Mouse (Mus musculus) cerebral cortex, adult 2 months (tissue): ENCODE measurements around the gene Amigo2.

ENCODE experiments used
- whole genome bisulfite sequencing: fragments of 180-500 bp; shearing (Covaris S2); methylation state at CpG from one replicate; pipeline ENCODE4 v1.1.7; 2018; 5-methylcytosine and 5-hydroxymethylcytosine counted together

Amigo2 gene

GRCm38 (mm10) chr15:97246911-97247790 is at the start of gene Amigo2, which contains the start of gene Pced1b:
Amigo2 (minus strand) TSS chr15:97247287.
Pced1b (plus strand) TSS chr15:97247107.
- under 1% methylated on average over 111 of the region's 125 CpGs for WGBS

- 65% methylated on average over 21 of the region's 21 CpGs for WGBS
Observed at GRCm38 (mm10) chr15:97291291-97292050, 44.4 kb upstream of the Amigo2 start.

GRCm38 (mm10) chr15:97290351-97290750 is 43.3 kb upstream of the Amigo2 start:
- 96% methylated on average over 6 of the region's 6 CpGs for WGBS

GRCm38 (mm10) chr15:97289176-97289575 is 42.1 kb upstream of the Amigo2 start:
- 83% methylated on average over 4 of the region's 4 CpGs for WGBS

- WGBS: 74% methylated on average over 13 of the region's 13 CpGs
Observed at GRCm38 (mm10) chr15:97288690-97289089, 41.6 kb upstream of the Amigo2 start.

- WGBS: 90% methylated on average over 5 of the region's 5 CpGs
Observed at GRCm38 (mm10) chr15:97287436-97288143, 40.5 kb upstream of the Amigo2 start.

GRCm38 (mm10) chr15:97286731-97287130 is 39.6 kb upstream of the Amigo2 start:
- WGBS: 66% methylated on average over 10 of the region's 10 CpGs

- 92% methylated on average over 10 of the region's 10 CpGs for whole genome bisulfite sequencing
Observed at GRCm38 (mm10) chr15:97285665-97286212, 38.7 kb upstream of the Amigo2 start.

GRCm38 (mm10) chr15:97284201-97284600 is 37.1 kb upstream of the Amigo2 start:
- 91% methylated on average over 5 of the region's 5 CpGs for WGBS

- WGBS: 81% methylated on average over 6 of the region's 6 CpGs
Observed at GRCm38 (mm10) chr15:97282572-97282881, 35.4 kb upstream of the Amigo2 start.

- 66% methylated on average over 10 of the region's 10 CpGs for WGBS
Observed at GRCm38 (mm10) chr15:97281712-97282571, 34.9 kb upstream of the Amigo2 start.

GRCm38 (mm10) chr15:97280776-97281175 is 33.7 kb upstream of the Amigo2 start:
- 82% methylated on average over 9 of the region's 9 CpGs for WGBS

GRCm38 (mm10) chr15:97280131-97280530 is 33.0 kb upstream of the Amigo2 start:
- WGBS: 92% methylated on average over 8 of the region's 8 CpGs

- 96% methylated on average over 9 of the region's 9 CpGs for WGBS
Observed at GRCm38 (mm10) chr15:97278340-97278948, 31.4 kb upstream of the Amigo2 start.

GRCm38 (mm10) chr15:97277328-97277727 is 30.2 kb upstream of the Amigo2 start:
- WGBS: 86% methylated on average over 10 of the region's 10 CpGs

- 60% methylated on average over 20 of the region's 20 CpGs for WGBS
Observed at GRCm38 (mm10) chr15:97276660-97277153, 29.6 kb upstream of the Amigo2 start.

GRCm38 (mm10) chr15:97275626-97276395 is 28.7 kb upstream of the Amigo2 start:
- WGBS: 73% methylated on average over 12 of the region's 12 CpGs

- WGBS: 70% methylated on average over 3 of the region's 3 CpGs
Observed at GRCm38 (mm10) chr15:97272831-97273230, 25.7 kb upstream of the Amigo2 start.

GRCm38 (mm10) chr15:97271985-97272697 is 25.1 kb upstream of the Amigo2 start:
- WGBS: 51% methylated on average over 7 of the region's 7 CpGs
